Mouse (Mus musculus) urinary bladder, postnatal 0 days (tissue): ENCODE results near the gene Mccc2. TPM values are rescaled to one million over a fixed set of nuclear protein-coding genes. Genes with fewer than 3 reads are reported as not detected.

ENCODE experiments used
- polyA plus RNA-seq: library from polyadenylated mRNA; unstranded; fragments of >200 nt; fragmentation: Nextera tagmentation; extraction: Ambion mirVana; gene quantifications from 2 replicates; pipeline ENCODE4 v1.2.1, GENCODE M21; 2015

Mccc2 gene
- 20.7 and 24.2 TPM in 2 replicates for polyA plus RNA-seq

GRCm38 (mm10) chr13:100014906-100015895, at the start of gene Mccc2:
Mccc2 (minus strand) TSS chr13:100015639.

GRCm38 (mm10) chr13:99900965-99901364, 114.5 kb downstream of the Mccc2 start, which contains the start of gene Cartpt:
Cartpt (minus strand) TSS chr13:99901091.

Other genes with a start within 250 kb of the Mccc2 start
- 2.5 and 3.4 TPM in 2 replicates for gene Cartpt, start 114.5 kb downstream of the Mccc2 start, polyA plus RNA-seq
- gene Bdp1, start 88.4 kb upstream of the Mccc2 start, polyA plus RNA-seq, result 16.5 and 18.3 TPM in 2 replicates
- 76.2 and 90.1 TPM in 2 replicates for gene Serf1, start 92.4 kb upstream of the Mccc2 start, polyA plus RNA-seq
- 41.6 and 50.9 TPM in 2 replicates for gene Smn1, start 109.2 kb upstream of the Mccc2 start, polyA plus RNA-seq
- 0.40 and 1.5 TPM in 2 replicates for gene Naip2, start 186.5 kb upstream of the Mccc2 start, polyA plus RNA-seq
- 0.40 and 1.1 TPM in 2 replicates for gene Naip5, start 230.7 kb upstream of the Mccc2 start, polyA plus RNA-seq